Mouse (Mus musculus): ENCODE data around the gene Pigr.
A peak's percentile ranks its signal among the peaks of the same experiment; 100 is the strongest.

Pigr gene

DNA sequence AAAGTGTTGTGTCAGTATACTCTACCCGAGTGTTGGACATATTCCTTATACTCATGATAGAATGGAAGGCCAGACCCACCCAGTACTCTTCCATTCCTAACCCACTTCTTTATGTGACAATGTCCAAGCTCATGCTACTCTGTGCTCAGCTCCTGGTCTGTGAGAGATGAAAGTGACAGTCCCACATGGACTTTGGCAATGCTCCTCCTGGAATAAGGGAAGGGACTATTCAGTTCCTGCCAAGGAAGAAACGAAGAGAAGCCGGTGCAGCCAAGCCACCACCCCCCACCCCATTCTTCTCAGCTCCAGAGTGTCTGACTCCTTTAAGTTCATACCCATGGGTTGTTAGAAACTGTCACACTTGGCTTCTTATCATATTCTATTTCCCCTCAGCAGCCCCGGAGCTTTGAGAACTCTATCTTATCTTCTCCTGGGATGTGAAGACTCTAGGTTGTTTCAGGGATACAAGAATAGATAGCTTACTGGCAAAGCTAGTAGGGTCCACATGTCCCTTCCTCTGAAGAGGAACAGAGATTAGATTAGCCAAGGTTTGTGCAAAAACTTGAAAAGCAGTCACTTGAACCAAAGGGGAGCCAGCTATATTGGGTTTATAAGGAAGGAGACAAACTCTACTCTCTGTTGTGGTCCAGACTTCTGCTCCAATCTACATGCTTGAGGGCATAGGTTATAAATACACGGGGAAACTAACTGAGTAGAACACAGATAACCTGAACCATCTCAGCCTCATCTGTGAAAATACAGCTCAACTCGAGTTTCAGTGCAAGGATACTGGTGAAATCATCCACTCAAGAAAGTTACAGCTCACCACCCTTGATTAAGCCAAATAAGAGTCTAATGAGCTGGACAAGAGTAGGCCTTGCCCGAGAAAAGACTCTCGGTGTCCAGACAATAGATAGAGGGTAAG is 3.7 kb downstream of the Pigr start:
- no peak for DNase-seq (ENCODE audit: low spot score in 2 of 2)

- no peak for DNase-seq (ENCODE audit: low spot score in 2 of 2)
These were observed 6.0 kb downstream of the Pigr start for GRCm38 (mm10) chr1:130832230-130833149.

GRCm38 (mm10) chr1:130835161-130835936 is 8.9 kb downstream of the Pigr start:
- no peak for DNase-seq (ENCODE audit: low spot score in 2 of 2)

DNA sequence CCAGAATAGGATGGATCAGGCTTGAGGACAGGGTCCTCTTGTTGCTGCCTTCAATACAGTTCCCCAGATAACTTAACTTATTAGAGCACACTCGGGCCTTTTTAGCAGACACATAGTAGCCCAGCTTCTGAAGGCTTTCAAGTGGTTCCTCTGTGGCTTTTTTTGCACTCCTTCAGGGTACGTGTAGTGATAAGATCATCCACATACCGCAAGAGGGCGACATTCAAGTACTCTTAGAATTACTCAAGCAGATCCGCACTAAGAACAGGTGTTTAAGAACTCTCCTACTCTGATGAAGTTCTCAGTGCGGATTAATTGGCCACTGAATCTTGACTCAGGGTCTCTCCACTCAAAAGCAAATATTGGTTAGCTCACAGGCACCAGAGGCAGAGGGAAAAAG is 11.8 kb downstream of the Pigr start:
- peak in 1 of 2 experiments; percentile 76 for DNase-seq (ENCODE audit: low spot score in 2 of 2)

DNA sequence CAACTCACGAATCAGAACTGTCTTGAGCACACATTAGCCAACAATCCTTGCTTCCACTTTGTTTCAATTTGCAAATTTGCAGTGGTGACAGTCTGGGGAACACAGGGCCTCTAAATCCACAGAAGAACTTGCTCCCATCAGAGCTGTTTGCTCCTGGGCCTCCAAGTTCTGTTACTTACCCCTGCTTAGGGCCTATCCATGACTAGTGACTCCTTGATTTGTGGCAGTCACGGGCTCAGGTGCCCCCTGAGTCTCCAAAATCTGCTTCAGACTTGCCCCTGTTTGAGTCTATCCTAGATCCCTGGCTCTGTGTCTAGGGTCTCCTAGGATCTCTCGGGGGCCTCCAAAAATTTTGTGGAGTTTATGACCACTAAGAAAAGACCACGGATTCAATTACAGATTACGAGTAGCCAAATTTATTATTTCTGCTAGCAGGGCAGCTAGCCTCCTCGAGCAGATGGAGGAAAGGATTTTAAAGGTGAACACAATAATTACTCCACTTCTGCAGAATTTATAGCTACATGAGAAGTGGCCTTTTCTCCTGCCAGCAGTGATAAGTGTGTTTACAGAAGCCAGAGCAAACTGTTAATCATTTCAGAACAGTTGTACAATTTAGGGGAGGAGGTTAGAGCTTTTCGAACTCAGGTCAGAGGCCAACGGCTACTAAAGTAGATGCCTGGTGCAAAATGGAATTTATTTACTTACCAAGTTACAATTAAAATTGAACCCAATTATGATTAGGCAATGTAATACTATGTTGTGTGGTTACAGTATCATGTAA is 14.3 kb downstream of the Pigr start:
- DNase-seq (ENCODE audit: low spot score in 2 of 2), result no peak

DNA sequence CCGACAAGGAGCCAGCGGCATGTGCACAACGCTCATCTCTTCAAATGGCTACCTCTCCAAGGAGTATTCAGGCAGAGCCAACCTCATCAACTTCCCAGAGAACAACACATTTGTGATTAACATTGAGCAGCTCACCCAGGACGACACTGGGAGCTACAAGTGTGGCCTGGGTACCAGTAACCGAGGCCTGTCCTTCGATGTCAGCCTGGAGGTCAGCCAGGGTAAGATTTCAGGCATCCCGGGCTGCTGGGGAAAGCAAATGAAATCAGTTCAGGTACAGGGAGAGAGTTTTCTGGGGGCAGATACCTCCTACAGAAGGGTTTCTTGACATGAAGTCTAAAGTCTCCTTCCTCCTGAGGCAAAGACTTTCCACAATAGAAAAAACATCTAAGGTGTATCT is 15.1 kb downstream of the Pigr start:
- DNase-seq (ENCODE audit: low spot score in 2 of 2), result no peak

DNA sequence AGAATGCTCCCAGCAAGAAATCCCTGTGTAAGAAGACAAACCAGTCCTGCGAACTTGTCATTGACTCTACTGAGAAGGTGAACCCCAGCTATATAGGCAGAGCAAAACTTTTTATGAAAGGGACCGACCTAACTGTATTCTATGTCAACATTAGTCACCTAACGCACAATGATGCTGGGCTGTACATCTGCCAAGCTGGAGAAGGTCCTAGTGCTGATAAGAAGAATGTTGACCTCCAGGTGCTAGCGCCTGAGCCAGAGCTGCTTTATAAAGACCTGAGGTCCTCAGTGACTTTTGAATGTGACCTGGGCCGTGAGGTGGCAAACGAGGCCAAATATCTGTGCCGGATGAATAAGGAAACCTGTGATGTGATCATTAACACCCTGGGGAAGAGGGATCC is 18.0 kb downstream of the Pigr start:
- DNase-seq (ENCODE audit: low spot score in 2 of 2), result no peak

DNA sequence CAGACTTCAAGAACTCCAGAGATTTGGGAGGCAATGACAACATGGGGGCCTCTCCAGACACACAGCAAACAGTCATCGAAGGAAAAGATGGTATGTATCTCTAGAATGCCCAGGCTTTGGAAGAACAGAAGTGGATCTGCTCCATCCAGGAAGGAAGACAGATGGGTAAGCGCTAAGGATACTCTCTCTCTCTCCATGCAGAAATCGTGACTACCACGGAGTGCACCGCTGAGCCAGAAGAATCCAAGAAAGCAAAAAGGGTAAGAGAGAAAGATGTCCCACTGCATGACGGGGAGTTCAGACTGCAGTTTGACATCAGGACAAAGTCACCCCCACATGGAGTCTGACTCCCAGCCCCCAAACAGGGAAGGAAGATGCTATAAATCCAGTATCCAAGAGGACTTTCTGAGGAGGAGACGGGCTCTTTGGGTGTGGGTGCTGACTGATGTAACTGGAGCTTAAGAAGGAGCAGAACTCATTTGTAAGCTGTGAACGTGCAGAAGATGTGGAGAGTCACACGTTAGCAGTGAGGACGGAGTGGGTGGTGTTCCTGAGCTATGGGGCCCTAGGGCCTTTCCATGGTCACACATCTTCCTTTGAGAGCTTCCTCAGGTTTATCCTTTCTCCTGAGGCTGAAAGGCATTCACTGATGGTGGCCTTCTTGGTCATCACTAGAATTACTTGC is 23.2 kb downstream of the Pigr start:
- no peak for DNase-seq (ENCODE audit: low spot score in 2 of 2)

GRCm38 (mm10) chr1:130850405-130850804 is 23.9 kb downstream of the Pigr start:
- DNase-seq (ENCODE audit: low spot score in 2 of 2), result peak in 1 of 2 experiments; percentile 54

DNA sequence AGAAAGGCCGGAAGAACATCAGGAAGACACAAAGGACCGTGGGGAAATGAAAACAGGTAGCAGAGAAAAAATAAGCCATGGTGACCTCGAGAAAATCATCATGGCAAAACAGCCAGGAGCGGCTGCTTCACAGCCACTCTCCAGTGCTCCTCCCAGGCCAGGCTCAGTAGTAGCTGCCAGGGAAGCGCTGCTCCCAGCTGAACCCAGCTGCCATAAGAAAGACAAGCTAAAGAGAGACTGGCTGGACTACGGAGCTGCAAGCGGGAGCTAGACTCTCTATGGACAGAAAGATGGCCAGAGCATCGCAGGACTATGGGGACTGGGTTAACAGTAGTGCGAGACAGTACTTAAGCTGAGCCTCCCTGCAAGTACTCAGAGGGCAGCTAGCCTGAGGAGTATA is 28.3 kb downstream of the Pigr start:
- no peak for DNase-seq (ENCODE audit: low spot score in 2 of 2)

DNA sequence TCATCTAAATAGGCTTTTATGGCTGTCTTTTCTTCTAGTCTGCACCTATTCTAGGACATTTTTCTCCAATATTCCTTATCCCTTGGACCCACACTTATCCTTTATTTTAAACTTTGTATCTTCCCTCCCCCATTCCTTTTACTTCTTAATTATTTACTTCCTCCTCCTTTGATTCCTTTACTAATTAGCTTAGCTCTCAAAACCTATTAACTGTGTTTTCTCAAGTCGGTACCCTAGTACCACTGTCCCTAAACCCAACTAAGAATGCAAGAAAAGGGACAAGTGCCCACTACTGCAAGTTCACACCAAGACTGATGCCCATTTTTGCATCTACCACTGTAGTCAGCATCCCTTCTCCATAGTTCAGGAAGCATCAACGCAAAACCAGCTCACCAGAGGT is 29.2 kb downstream of the Pigr start:
- no peak for DNase-seq (ENCODE audit: low spot score in 2 of 2)

GRCm38 (mm10) chr1:130857456-130857855 is 31.0 kb downstream of the Pigr start:
- DNase-seq (ENCODE audit: low spot score in 2 of 2), result no peak

DNA sequence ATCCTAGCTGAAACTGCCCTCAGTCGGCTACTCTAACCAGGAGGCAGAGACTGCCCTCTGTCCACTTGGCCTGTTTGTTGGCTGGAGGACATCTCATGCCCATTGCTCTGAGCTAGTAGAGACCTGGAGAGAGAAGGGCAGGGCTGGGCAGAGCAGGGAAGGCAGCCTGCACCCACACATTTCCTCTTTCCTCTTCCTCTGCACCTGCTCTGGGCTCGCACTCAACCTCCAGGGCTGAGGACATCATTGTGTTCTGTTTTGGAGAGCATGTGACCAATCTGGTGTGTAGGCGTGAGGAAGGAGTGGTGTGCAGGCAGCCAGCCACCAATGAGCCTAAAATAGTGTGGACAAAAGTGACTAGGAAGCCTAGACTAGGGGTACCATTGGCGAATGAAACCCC is 37.8 kb downstream of the Pigr start:
- DNase-seq (ENCODE audit: low spot score in 2 of 2), result peak in 1 of 2 experiments; percentile 84

GRCm38 (mm10) chr1:130864741-130865140 is 38.3 kb downstream of the Pigr start:
- DNase-seq (ENCODE audit: low spot score in 2 of 2), result peak in 1 of 2 experiments; percentile 30

DNA sequence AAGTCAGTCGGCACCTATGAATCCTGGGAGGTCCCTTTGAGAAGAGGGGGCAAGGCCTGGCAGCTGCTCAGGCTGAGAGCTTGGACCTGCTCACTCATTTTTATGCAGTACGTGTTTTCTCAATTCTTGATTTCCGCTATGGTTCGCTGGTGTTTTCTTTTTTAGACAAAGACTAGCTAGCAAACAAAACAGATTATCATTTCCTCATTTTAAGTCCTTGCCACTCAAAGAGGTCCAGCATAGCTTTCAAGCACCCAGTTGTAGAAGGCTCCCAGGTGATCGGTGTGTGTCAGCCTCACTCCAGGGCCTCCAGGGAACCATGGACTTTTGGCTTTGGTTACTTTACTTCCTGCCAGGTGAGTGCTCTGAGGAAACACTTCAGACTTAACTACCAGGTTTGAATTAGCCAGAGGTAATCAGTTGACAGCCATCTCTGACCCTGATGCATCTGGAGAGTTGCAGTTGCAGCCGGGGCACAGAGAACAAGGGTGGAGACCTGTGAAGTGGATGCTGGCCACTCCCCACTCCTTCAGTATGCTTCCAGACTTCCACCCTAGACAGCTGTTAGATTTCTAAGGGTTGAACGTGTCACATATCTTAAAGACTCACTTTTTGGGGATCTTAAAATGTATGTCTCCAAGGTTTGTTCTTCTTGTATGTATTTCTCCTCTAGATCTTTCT is 39.2 kb downstream of the Pigr start, which contains the start of gene Fcmr:
Gene Fcmr, plus strand, starts transcription at position 129 of the 681 bp plus-strand sequence.
- peak in 1 of 2 experiments; percentile 66 for DNase-seq (ENCODE audit: low spot score in 2 of 2)

GRCm38 (mm10) chr1:130872912-130873311 is 46.4 kb downstream of the Pigr start:
- DNase-seq (ENCODE audit: low spot score in 2 of 2), result no peak

GRCm38 (mm10) chr1:130875139-130875538 is 48.7 kb downstream of the Pigr start:
- DNase-seq (ENCODE audit: low spot score in 2 of 2), result peak in 1 of 2 experiments; percentile 35

GRCm38 (mm10) chr1:130875910-130876309 is 49.4 kb downstream of the Pigr start:
- no peak for DNase-seq (ENCODE audit: low spot score in 2 of 2)

GRCm38 (mm10) chr1:130876931-130877509 is 50.5 kb downstream of the Pigr start:
- peak; percentile 26 to 53 for DNase-seq (ENCODE audit: low spot score in 2 of 2)

All from natural killer cell, adult 2 months (primary cell).